Mouse (Mus musculus) embryonic facial prominence, embryonic 13.5 days (tissue): ENCODE results near the gene Gfra4. TPM values are rescaled to one million over a fixed set of nuclear protein-coding genes. Genes with fewer than 3 reads are reported as not detected.

Experiments
- ATAC-seq: fragments of 200-750 bp; cut with Nextera tagmentation; 2 replicates; pipeline ENCODE4 v1.8.0; 2017; ENCODE audit warnings: low read depth; ENCODE audit not compliant: insufficient number of reproducible peaks, insufficient read depth, low FRiP score, low TSS enrichment
- H3K27ac ChIP-seq: fragments of 300-500 bp; sonication (generic); 2 replicates; pipeline ENCODE4 v1.5.1; 2015; ENCODE audit warnings: moderate library complexity, mild to moderate bottlenecking, inconsistent platforms
- H3K27me3 ChIP-seq: fragments of 300-500 bp; sonication (generic); 2 replicates; pipeline ENCODE4 v1.6.1; 2015; ENCODE audit warnings: mild to moderate bottlenecking, inconsistent platforms
- H3K36me3 ChIP-seq: fragments of 300-500 bp; sonication (generic); 2 replicates; pipeline ENCODE4 v1.6.1; 2015; ENCODE audit warnings: mild to moderate bottlenecking, inconsistent platforms
- H3K4me1 ChIP-seq: fragments of 300-500 bp; sonication (generic); 2 replicates; pipeline ENCODE4 v1.6.1; 2015; ENCODE audit warnings: inconsistent platforms
- H3K4me2 ChIP-seq: fragments of 300-500 bp; sonication (generic); 2 replicates; pipeline ENCODE4 v1.6.1; 2015; ENCODE audit warnings: moderate library complexity, mild to moderate bottlenecking, inconsistent platforms
- H3K4me3 ChIP-seq: fragments of 300-500 bp; sonication (generic); 2 replicates; pipeline ENCODE4 v1.5.1; 2015; ENCODE audit warnings: mild to moderate bottlenecking, inconsistent platforms
- H3K9ac ChIP-seq: fragments of 300-500 bp; sonication (generic); 2 replicates; pipeline ENCODE4 v1.6.1; 2015; ENCODE audit warnings: mild to moderate bottlenecking, inconsistent platforms
- H3K9me3 ChIP-seq: fragments of 300-500 bp; sonication (generic); 2 replicates; pipeline ENCODE4 v1.6.1; 2016; ENCODE audit warnings: inconsistent platforms
- WGBS: fragments of 180-500 bp; shearing (Covaris S2); methylation state at CpG from one replicate; pipeline ENCODE4 v1.1.7; 2015; ENCODE audit warnings: mixed read lengths; 5-methylcytosine and 5-hydroxymethylcytosine counted together
- polyA plus RNA-seq: library from polyadenylated mRNA; unstranded; fragments of >200 nt; fragmentation: Nextera tagmentation; extraction: Ambion mirVana; gene quantifications from 2 replicates; pipeline ENCODE4 v1.2.1, GENCODE M21; 2015

Gene Gfra4
- polyA plus RNA-seq = 35.4 and 42.7 TPM in 2 replicates

DNA sequence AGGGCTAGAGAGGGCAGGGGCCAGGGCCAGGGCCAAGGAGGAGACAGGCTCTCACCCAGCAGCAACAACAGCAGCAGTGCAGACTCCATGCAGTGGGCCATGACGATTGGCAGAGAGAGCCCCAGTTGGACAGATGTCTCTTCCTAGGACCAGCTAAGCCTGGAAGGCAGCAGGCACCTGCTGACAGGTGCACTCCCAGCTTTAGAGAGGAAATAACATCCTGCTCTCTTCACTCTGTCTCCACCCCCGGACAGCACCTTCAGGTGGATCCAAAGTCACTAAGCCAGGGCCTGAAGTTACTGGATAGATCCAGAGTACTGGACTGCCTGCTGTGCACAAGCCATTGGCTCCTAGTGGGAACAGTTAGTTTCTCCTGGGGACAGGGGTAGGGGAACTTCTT, at the start of gene Gfra4:
Gfra4 (minus strand) TSS at position 101 of the 400 bp plus-strand sequence.
- peak within 1 kb of the TSS; percentile 95 for H3K4me2 ChIP-seq

DNA sequence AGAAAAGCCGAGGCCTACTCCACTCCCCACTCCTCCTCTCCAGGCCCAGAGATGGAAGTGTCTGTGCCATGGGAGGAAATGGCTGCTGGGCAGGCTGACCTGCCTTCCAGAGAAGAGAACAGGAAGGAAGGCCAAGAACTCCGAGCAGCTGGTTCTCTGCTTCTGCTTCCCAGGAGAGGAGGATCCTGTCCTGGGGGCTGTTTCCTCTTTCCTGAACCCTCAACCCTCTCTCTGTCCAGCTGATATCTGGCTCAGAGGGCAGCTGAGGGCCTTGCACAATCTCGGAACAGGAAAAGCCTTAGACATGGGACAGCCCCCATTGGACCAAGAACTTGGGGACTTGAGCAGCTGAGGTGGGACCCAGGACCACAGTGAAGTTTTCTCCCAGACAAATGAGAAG, 48.0 kb upstream of the Gfra4 start:
- Histone ChIP-seq H3K4me1 (0 out of 2 replicates have a peak, but pooled peaks cover 4% of the 10 kb centered on the region), H3K4me2 (no peak overlapping the region), H3K36me3 (no peaks in the 10 kb centered on the region), H3K9ac (no peak overlapping the region), H3K9me3 (no peaks in the 10 kb centered on the region), H3K27me3 (no peaks in the 10 kb centered on the region), H3K4me3 (no peak overlapping the region), H3K27ac (no peak overlapping the region)
- WGBS = 73% methylated on average over 3 of the region's 3 CpGs
- ATAC-seq = no peak

More for the DNA sequence above, at the start of gene Gfra4:
- H3K9ac ChIP-seq = peak within 1 kb of the TSS; percentile 88; the same call in 1 of the 2 replicates
- ATAC-seq = no peak
- H3K27me3 ChIP-seq = peaks cover 43% of the 10 kb centered on the region
- H3K36me3 ChIP-seq = no peaks in the 10 kb centered on the region
- H3K4me1 ChIP-seq = peaks cover 32% of the 10 kb centered on the region
- no peaks in the 10 kb centered on the region for H3K9me3 ChIP-seq
- 59% methylated on average over 2 of the region's 2 CpGs for WGBS
- H3K27ac ChIP-seq = no peak within 1 kb of the TSS
- H3K4me3 ChIP-seq = peak within 1 kb of the TSS; percentile 68; the same call in 1 of the 2 replicates

DNA sequence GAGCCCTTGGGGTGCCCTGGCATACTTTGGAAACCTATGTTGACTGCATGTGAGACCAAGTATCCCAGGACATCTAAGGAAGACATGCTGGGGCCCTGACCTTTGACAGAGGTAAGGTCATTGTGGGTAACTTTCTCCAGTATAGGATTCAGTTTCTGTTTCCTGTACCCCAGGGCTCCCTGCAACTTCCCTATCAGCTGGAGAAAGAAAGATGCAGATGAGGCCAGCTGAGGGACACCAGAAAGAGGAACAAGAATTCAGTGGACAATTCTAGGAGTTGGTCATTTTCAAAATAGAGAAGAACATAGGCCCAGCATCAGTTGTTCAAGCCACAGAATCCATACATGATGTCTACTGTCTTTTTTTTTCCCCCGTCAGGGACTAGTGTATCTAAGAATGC, 46.7 kb upstream of the Gfra4 start:
- 0 out of 2 replicates have a peak, but pooled peaks cover 4% of the 10 kb centered on the region for H3K4me1 ChIP-seq
- no peak for ATAC-seq
- no peaks in the 10 kb centered on the region for H3K9me3 ChIP-seq
- H3K9ac ChIP-seq = no peak overlapping the region
- H3K27me3 ChIP-seq = no peaks in the 10 kb centered on the region
- H3K27ac ChIP-seq = no peak overlapping the region
- H3K4me2 ChIP-seq = no peak overlapping the region
- H3K4me3 ChIP-seq = no peak overlapping the region
- 91% methylated on average over 1 of the region's 1 CpGs for WGBS
- no peaks in the 10 kb centered on the region for H3K36me3 ChIP-seq

DNA sequence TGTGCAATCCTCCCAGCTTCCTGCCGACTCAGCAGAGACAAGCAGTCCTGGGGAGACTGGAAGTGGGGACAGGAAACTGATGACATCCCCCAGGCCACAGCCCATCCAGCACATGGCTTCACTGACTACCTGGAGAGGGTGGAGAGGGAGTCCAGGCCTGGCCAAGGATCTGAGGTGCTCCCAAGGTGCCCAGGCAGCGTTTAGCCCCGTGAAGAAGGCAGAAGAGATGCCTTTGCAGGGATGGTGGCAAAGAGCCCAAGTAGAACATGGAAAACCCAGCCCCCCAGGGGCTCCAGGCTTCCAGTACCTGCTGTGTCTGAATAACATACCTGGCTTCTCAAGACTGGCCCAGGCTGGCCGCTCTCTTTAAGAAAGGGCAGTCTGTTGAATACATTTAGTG, 45.7 kb upstream of the Gfra4 start:
- no peak overlapping the region for H3K9ac ChIP-seq
- no peak overlapping the region for H3K4me2 ChIP-seq
- no peaks in the 10 kb centered on the region for H3K36me3 ChIP-seq
- WGBS = 83% methylated on average over 4 of the region's 4 CpGs
- H3K9me3 ChIP-seq = no peaks in the 10 kb centered on the region
- H3K4me1 ChIP-seq = 0 out of 2 replicates have a peak, but pooled peaks cover 4% of the 10 kb centered on the region
- H3K4me3 ChIP-seq = no peak overlapping the region
- ATAC-seq = no peak
- no peaks in the 10 kb centered on the region for H3K27me3 ChIP-seq
- no peak overlapping the region for H3K27ac ChIP-seq

DNA sequence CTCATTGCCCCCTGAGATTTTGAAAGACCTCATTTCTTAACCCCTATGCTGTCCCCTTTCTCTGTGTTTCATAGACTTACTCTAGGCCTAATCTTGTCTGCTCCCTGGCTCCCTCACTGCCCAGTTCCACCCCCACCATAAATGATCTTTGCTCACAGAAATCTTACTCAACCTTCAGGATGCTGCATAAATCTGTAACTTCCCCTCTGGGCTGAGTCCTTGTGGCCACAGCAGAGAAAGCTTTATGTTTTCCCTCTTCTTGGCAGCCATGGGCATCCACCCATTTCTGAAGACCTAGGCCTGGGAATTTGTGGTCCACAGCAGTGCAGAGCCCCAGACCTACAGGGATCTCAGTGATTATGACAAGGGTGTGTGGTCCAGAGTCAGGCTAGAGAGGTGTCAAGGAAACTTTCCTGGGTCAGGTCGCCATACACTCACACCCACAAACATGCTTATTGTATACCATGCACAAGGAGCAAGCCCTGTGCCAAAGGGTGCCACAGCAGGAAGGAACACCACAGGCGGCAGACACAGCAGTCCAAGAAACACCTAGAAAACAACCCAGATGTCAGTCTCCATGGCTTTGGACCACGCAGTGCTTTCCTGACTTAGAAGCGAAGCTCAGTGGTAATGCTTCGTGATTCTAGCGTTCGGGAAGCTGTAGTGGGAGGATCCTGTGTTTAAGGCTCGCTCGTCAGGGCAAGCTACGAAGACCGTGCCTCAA, 43.9 kb upstream of the Gfra4 start, which contains the start of gene Siglec1:
Siglec1 (minus strand) TSS at position 99 of the 724 bp plus-strand sequence.
- H3K36me3 ChIP-seq = no peaks in the 10 kb centered on the region
- 86% methylated on average over 11 of the region's 11 CpGs for WGBS
- H3K4me3 ChIP-seq = no peak within 1 kb of the TSS
- no peak within 1 kb of the TSS for H3K4me2 ChIP-seq
- H3K9me3 ChIP-seq = no peaks in the 10 kb centered on the region
- H3K4me1 ChIP-seq = 0 out of 2 replicates have a peak, but pooled peaks cover 4% of the 10 kb centered on the region
- no peak within 1 kb of the TSS for H3K27ac ChIP-seq
- H3K9ac ChIP-seq = no peak within 1 kb of the TSS
- H3K27me3 ChIP-seq = no peaks in the 10 kb centered on the region
- ATAC-seq = no peak

DNA sequence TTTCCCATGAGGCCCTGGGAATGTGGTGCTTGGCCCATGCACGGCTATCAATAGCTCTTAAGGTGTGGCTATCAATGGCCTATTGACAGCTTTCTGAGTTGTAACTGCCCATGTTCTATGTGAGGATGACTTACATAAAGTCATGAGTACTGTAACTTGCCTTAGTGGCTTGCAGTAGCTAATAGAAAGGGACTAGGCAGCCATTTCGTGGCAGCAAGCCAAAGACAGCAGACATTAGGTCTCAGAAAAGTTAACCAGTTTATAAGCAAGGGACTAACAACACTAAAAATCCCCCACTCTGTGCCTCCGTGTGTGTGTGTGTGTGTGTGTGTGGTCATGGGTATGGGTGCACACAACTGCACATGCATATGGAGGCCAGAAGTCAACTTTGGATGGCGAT, 41.3 kb upstream of the Gfra4 start:
- Histone ChIP-seq H3K9ac (no peak overlapping the region), H3K27me3 (no peaks in the 10 kb centered on the region), H3K9me3 (no peaks in the 10 kb centered on the region), H3K4me3 (no peak overlapping the region), H3K27ac (no peak overlapping the region), H3K4me2 (no peak overlapping the region), H3K36me3 (no peaks in the 10 kb centered on the region), H3K4me1 (0 out of 2 replicates have a peak, but pooled peaks cover 4% of the 10 kb centered on the region)
- ATAC-seq = no peak
- WGBS = 83% methylated on average over 4 of the region's 4 CpGs

DNA sequence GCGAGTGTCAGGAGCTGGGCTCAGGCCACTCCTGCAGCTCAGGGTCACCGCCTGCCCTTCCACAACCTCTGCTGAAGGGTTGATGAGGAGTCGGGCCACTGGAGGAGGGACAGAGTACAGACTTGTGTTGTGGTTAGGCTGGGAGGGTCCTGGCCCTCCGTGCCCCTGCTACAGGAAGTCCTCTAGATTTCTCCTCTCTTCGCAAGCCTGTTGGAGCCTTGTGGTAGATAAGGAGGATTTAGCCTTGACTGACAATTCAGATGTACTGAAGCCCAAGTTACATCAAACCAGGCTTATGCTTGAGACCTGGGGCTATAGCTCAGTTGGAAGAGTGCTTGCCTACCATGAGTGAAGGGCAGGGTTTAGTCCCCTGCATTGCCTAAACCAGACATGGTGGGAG, 37.6 kb upstream of the Gfra4 start:
- no peaks in the 10 kb centered on the region for H3K36me3 ChIP-seq
- H3K9me3 ChIP-seq = no peaks in the 10 kb centered on the region
- peak overlapping the region; percentile 16; the same call in 1 of the 2 replicates for H3K27ac ChIP-seq
- no peak overlapping the region for H3K4me2 ChIP-seq
- ATAC-seq = no peak
- WGBS = 73% methylated on average over 5 of the region's 5 CpGs
- no peak overlapping the region for H3K9ac ChIP-seq
- no peak overlapping the region for H3K4me3 ChIP-seq
- no peaks in the 10 kb centered on the region for H3K27me3 ChIP-seq
- no peaks in the 10 kb centered on the region for H3K4me1 ChIP-seq

DNA sequence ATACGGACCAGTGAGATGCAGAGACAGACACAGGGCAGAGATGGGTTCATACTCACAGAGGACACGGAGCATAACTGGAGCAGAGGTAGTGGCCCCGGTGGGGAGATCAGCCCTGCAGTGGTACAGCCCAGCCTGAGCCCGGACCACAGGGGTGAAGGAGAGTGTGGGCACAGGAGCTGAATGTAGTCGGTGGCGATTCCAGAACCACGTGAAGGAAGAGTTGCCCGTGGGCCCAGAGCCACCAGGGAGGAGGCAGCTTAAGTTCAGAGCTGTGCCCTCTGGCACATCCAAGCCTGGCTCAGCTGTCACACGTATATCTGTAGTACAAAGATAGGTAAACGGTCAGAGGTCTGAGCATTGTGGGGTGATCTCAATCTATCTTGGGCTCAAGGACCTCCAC, 29.6 kb upstream of the Gfra4 start:
- no peaks in the 10 kb centered on the region for H3K9me3 ChIP-seq
- no peak for ATAC-seq
- no peak overlapping the region for H3K4me3 ChIP-seq
- H3K36me3 ChIP-seq = no peaks in the 10 kb centered on the region
- no peak overlapping the region for H3K4me2 ChIP-seq
- H3K27me3 ChIP-seq = no peaks in the 10 kb centered on the region; the same call in 1 of the 2 replicates
- H3K27ac ChIP-seq = no peak overlapping the region
- peaks cover 4% of the 10 kb centered on the region; the same call in 1 of the 2 replicates for H3K4me1 ChIP-seq
- WGBS = 81% methylated on average over 10 of the region's 10 CpGs
- no peak overlapping the region for H3K9ac ChIP-seq

DNA sequence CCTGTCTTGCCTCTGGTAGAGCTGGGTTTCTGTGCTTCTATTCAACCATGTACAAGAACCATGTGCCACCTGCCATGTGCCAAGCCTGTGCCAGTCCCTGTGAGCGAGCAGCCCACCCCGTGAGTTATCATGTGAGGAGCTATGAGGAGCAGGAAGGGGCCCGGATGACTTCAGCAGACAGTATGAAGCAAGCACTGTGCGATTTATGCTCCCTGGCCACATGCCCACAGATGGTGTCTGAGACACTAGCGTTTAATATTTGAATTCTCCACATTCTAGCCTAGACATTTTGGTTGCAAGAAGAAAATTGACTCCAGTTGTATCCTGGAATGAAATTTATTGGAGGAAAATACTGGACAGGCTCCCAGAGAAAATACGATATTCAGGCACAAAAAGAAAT, 24.6 kb upstream of the Gfra4 start:
- Histone ChIP-seq H3K4me2 (no peak overlapping the region), H3K27me3 (peaks cover 23% of the 10 kb centered on the region), H3K4me3 (no peak overlapping the region), H3K9ac (no peak overlapping the region), H3K27ac (peak overlapping the region; percentile 66; the same call in 1 of the 2 replicates), H3K36me3 (no peaks in the 10 kb centered on the region), H3K9me3 (no peaks in the 10 kb centered on the region), H3K4me1 (peaks cover 20% of the 10 kb centered on the region)
- 48% methylated on average over 6 of the region's 6 CpGs for WGBS
- 0 out of 2 replicates have a peak, but pooled peaks have one; percentile 48 for ATAC-seq

DNA sequence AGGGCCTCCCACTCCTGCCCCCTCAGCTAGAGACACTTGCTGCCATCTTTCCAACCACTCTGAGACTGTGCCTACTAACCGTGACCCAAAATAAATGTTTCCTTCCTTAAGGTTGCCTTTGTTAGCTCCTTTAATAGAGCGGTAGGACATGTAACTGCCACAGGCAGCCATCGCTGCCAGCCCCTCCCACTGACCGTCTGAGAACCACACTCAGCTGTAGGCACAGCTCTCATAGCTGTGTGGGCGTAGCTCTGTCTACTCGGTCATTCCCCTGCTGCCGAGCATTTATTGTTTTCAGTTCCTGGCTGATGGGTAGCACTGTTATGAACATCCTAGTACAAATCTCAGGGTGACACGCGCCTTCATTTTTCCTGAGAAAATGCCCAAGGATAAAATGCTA, 23.5 kb upstream of the Gfra4 start:
- 67% methylated on average over 9 of the region's 9 CpGs for WGBS
- ATAC-seq = no peak
- Histone ChIP-seq H3K36me3 (no peaks in the 10 kb centered on the region), H3K27ac (no peak overlapping the region), H3K4me1 (peaks cover 31% of the 10 kb centered on the region), H3K9me3 (no peaks in the 10 kb centered on the region), H3K4me3 (no peak overlapping the region), H3K9ac (no peak overlapping the region), H3K27me3 (peaks cover 30% of the 10 kb centered on the region), H3K4me2 (no peak overlapping the region)

DNA sequence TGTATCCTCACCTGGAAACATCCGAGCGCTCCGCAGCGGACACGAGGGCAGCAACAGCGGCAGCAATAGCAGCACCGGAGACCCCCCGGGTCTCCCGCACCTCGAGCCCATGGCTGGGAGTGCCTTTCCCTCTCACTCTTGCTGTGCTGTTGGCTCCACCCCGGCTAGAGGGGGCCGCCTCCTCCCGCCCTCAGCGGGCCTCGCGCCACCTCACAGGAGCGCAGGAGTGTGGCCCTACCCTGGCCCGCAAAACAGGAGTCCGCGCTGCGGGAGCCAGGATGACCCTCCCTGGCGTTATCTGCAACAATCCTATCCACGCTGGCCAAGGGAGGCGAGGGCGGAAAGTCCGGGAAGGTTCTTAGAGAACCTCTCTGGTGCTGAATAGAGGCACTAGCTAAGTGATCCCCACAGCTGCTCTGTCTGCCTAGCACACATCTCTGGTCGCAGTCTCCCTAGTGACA, 20.5 kb upstream of the Gfra4 start, which contains the start of gene Adam33:
Adam33 (minus strand) TSS at position 411 of the 461 bp plus-strand sequence.
- H3K27ac ChIP-seq = no peak within 1 kb of the TSS
- no peaks in the 10 kb centered on the region for H3K9me3 ChIP-seq
- peaks cover 49% of the 10 kb centered on the region for H3K4me1 ChIP-seq
- H3K36me3 ChIP-seq = no peaks in the 10 kb centered on the region
- no peak for ATAC-seq
- peak within 1 kb of the TSS; percentile 61 for H3K9ac ChIP-seq
- peak within 1 kb of the TSS; percentile 36 for H3K4me3 ChIP-seq
- H3K27me3 ChIP-seq = peaks cover 30% of the 10 kb centered on the region
- peak within 1 kb of the TSS; percentile 63 for H3K4me2 ChIP-seq
- WGBS = 2% methylated on average over 26 of the region's 27 CpGs

DNA sequence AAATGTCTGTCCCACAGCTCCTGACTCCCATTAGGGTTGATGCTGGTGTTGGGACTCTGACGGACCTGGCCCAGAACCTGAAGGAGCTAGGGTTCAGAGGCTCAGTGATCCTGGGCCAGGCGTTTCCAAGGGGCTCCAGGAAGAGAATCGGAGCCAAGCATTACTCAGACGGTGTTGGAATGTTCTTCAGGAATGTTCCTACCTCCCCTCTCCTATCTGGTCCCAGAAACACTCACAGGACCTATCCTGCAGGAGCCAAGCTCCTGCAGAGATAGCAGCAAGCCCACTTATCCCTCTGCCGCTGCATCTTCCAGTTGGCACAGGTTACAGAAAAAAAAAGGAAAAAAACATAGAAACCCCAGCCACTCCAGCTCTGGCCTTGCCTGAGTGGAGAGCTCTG, 18.7 kb upstream of the Gfra4 start:
- WGBS = 74% methylated on average over 5 of the region's 5 CpGs
- H3K27me3 ChIP-seq = peaks cover 35% of the 10 kb centered on the region

More for the DNA sequence above, 18.7 kb upstream of the Gfra4 start:
- ATAC-seq = no peak
- H3K4me2 ChIP-seq = peak overlapping the region; percentile 33
- no peaks in the 10 kb centered on the region for H3K36me3 ChIP-seq
- H3K27ac ChIP-seq = peak overlapping the region; percentile 86
- peaks cover 47% of the 10 kb centered on the region for H3K4me1 ChIP-seq
- H3K9me3 ChIP-seq = no peaks in the 10 kb centered on the region
- no peak overlapping the region for H3K4me3 ChIP-seq
- no peak overlapping the region for H3K9ac ChIP-seq
